Mouse (Mus musculus) regulatory T cell (primary cell): ENCODE measurements around the gene Myt1.

Experiments
- in situ Hi-C: fragments of 300-600 bp; cut with MboI, MseI; formaldehyde crosslinking; loops from one replicate; pipeline ENCODE4 v1.15.1; 2025; ENCODE audit warnings: high pct_unique_total_duplicates

Myt1 gene

DNA sequence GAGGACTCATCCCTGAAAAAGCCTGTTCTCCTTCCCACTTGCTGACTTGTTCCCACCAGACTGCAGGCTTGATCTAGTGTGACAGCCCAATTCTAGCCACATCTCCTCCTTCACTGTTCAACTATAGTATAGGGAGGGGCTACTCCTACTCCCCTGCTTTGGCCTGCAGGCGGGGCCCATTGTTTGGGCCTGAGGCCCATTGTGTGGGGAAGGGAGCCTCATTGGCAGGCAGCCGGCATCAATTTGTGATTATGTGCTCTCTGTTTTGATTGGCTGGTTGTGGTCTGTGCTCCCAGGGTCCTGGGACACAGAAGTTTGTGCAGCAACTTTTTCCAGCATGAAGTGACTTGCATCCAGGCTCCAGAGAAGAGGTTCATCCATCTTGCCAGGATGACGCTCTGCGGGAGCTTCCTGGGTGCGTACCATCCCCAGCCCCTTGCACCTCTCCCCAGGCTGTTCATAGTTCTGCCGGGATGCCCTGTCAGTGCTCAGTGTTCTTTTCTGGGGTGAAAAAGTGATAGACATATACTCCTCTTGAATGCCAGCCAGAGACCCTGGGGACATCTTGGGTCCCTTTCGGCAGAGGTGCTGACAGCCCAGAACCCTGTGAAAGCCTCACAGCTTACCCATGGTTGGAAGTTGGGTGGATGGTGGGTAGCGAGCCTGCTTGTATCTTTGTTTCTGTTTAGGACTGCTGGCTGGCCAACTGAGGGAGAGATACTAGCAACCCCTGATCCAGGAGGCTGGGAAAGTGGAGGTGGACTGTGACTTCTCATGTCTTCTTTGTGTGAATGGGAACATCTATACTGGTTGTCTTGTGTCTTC is at the start of gene Myt1:
TSS of gene Myt1 (plus strand) at position 327 of the 825 bp plus-strand sequence.
- in situ Hi-C loops = loop anchor here (10.0 kb wide), 1 partner anchor 1538 kb away; the partner anchor contains the start of gene Lama5

- in situ Hi-C loops = no loop called here
Measured at GRCm38 (mm10) chr2:181713749-181714148, 49.4 kb upstream of the Myt1 start.

DNA sequence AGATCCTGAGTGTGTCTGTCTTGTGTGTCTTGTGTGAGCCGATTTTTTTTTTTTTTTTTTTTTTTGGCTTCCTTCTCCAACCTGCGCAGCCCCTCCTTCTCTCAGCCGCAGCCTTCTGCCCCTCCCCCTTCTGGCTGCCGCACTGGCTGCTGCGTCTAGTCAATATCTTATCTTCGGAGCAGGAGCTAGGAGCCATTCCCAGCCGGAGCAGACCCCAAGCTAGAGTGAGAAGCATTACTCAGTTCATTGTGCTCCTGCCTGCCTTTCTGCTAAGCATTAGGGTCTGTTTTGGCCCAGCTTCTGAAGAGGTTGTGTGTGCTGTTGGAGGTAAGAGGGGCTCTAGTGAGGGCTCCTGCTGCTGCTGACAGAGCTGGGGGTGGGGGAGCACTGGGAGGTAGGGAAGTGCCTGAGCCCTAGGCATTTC is 48.2 kb upstream of the Myt1 start, which contains the start of gene Oprl1:
TSS of gene Oprl1 (plus strand) at position 114 of the 424 bp plus-strand sequence.
- in situ Hi-C loops = no loop called here

DNA sequence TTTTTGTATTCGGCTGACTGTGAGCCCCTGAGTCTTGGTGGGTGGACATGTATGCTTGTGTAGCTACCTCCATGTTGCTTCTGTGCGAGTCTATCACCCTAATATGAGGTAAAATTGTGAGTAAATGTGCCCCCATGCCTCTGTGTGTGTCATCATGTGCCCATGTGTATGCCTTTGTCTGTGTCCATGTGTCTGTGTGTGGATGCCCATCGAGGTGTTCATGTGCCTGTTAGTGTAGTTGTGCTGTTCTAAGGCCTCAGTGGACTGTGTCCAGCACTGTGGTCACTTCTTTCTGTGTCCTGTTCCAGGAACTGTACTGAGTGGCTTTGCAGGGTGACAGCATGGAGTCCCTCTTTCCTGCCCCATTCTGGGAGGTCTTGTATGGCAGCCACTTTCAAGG is 47.8 kb upstream of the Myt1 start:
- in situ Hi-C loops = no loop called here

DNA sequence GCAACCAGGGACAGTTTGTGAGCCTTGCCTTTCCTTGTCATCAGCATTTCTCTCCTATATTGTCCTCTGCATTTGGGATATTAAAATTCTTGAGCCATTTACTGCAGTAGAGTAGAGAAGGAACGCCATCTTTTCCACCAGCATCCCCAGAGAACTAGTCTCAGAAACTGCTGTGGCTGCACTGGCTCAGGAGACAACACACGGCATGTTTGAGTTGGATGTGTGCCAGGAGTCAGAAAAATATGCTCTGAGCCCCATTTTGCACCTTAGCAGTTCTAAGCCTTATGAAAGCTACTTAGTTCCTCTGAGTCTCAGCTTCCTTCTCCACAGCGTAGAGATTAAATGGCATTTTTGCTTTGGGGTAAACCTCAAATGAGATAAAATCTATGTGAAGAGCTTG is 46.1 kb upstream of the Myt1 start:
- in situ Hi-C loops = no loop called here

DNA sequence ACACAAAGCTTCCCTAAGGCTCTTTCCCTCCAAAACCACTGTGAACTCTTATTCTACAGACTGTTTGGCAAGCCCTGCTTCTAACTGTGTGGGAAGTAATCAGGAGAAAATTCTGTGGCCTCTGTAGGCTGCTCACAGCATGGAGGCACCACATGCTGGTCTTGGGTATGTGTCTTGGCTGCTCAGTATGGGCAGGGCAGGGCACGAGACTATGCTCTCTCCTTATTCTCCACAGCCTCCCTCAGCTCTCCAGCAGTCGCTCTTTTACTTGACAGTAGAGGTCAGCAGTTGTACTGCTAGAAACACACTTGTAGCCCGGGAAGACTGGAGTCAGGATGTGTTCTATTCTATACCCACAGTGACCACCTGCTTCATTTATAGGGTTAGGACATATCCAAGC is 43.1 kb upstream of the Myt1 start:
- in situ Hi-C loops = loop anchor here (10.0 kb wide), 1 partner anchor 145 kb away; the partner anchor contains the start of gene Polr3k

DNA sequence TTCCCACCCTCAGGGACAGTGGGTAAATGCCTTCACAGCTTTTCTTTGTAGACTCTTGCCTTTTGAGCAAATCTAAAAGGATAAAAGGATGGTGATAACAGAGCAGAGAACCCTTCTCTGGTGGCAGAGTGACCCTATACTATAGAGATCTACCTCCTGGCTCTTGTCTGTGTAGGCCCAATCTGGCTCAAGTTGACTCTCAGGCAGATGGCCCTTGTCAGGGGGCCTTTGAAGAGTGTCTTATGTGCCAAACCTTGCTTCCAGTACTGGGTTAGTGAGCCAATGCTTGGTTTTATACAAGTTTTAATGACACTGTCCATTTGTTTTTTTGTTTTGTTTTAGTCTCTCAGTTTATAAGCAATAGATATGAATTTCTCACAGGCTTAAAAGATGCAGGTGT is 41.9 kb upstream of the Myt1 start:
- in situ Hi-C loops = loop anchor here (10.0 kb wide), 1 partner anchor 144 kb away; the partner anchor contains the start of gene Polr3k

GRCm38 (mm10) chr2:181722213-181722612 is 40.9 kb upstream of the Myt1 start:
- in situ Hi-C loops = loop anchor here (10.0 kb wide), 1 partner anchor 143 kb away; the partner anchor contains the start of gene Polr3k

DNA sequence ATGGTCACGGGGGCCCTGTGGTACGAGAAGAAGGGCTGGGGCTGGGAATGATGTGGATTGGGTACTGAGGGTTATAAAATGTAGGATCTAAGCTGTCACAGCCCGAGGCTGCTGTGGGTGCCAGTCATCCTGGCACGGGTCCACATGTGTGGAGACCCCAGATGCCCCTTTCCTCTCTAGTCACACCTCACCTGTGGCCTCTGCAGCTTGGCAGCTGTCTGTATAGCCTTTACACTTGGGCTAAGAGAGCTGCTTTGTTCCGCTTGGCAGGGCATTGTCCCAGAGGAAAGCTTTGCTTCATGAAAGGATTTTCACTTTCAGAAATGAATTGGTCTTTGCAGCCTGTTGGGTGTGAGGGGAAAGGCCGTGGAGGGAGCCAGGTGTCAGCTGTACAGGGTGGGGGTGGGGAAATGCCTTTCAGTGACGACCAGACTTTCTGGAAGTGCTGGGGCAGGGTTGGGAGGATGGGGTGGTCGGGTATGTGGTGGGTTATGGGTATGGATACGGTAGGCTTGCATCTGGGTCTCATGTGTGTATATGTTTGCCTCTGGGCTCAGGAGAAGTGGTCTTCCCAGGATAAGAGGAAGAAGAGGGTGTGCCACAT is 35.4 kb upstream of the Myt1 start:
- in situ Hi-C loops = loop anchor here (10.0 kb wide), 1 partner anchor 137 kb away; the partner anchor contains the start of gene Polr3k

GRCm38 (mm10) chr2:181730051-181730450 is 33.1 kb upstream of the Myt1 start:
- in situ Hi-C loops = no loop called here

DNA sequence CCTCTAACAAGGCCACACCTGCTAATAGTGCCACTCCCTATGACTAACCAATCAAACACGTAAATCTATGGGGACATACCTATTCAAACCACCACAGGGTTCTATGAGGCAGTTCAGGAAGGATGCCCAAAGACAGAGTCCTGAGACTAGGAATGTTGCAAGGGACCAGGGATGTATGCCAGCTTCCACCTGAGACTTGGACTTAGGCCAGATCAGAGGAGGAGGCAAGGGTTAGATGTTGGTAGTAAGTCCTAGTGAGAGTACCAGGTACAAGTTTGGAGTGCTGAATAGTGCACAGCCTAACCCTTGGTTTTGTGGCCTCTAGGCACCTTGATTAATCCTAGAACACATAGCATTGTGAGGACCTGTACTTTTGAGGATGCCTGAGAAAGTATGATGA is 10.5 kb upstream of the Myt1 start:
- in situ Hi-C loops = no loop called here

- in situ Hi-C loops = no loop called here
Measured at GRCm38 (mm10) chr2:181758147-181758725, 4.9 kb upstream of the Myt1 start.

GRCm38 (mm10) chr2:181759041-181759440 is 4.1 kb upstream of the Myt1 start:
- in situ Hi-C loops = no loop called here

- in situ Hi-C loops = loop anchor here (10.0 kb wide), 1 partner anchor 1539 kb away; the partner anchor contains the start of gene Lama5
Measured at GRCm38 (mm10) chr2:181763886-181764527, 875 bp downstream of the Myt1 start.

DNA sequence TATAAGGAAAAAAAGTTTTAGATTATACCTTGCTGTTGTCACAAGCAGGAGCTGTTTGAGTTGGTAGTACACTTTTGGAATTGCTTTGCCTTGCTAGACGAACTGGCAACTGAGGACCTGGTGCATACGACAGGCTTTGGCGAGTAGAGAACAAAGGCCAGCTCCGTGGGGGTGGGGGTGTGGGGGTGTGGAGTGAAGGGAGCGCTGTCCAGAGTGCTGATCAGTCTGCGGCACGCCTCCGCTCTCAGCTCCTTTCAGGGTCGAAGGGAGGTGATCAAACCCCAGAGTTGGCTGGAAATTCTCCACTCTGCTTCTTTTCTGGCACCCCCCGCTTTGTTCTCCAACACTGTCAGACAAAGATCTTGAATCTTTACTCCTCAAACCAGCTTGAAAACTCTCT is 1.5 kb downstream of the Myt1 start:
- in situ Hi-C loops = loop anchor here (10.0 kb wide), 1 partner anchor 1540 kb away; the partner anchor contains the start of gene Lama5

DNA sequence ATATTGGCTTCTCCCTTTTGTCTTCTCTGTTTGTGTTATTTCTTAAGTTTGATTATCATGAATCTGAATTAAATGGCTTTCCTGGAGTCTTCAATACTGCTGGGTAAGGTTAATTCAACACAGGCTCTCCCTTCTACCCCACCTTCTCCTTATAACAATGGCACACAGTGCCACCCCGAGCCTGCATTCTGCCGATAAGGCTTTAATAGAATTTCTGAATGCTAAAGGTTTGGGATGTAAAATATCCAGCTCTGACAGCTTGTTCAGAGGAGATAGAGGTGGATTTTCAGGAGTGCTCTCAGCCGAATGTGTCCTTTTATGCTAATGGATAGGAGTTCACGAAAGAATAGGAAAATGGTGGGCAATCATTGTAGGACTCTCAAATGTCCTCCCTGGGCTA is 2.1 kb downstream of the Myt1 start:
- in situ Hi-C loops = loop anchor here (10.0 kb wide), 1 partner anchor 1540 kb away; the partner anchor contains the start of gene Lama5

- in situ Hi-C loops = loop anchor here (10.0 kb wide), 1 partner anchor 1542 kb away; the partner anchor contains the start of gene Lama5
Measured at GRCm38 (mm10) chr2:181766672-181767557, 3.8 kb downstream of the Myt1 start.

GRCm38 (mm10) chr2:181768451-181768850 is 5.3 kb downstream of the Myt1 start:
- in situ Hi-C loops = loop anchor here (10.0 kb wide), 1 partner anchor 1544 kb away; the partner anchor contains the start of gene Lama5

- in situ Hi-C loops = loop anchor here (10.0 kb wide), 1 partner anchor 1545 kb away; the partner anchor contains the start of gene Lama5
Measured at GRCm38 (mm10) chr2:181769397-181769796, 6.3 kb downstream of the Myt1 start.

DNA sequence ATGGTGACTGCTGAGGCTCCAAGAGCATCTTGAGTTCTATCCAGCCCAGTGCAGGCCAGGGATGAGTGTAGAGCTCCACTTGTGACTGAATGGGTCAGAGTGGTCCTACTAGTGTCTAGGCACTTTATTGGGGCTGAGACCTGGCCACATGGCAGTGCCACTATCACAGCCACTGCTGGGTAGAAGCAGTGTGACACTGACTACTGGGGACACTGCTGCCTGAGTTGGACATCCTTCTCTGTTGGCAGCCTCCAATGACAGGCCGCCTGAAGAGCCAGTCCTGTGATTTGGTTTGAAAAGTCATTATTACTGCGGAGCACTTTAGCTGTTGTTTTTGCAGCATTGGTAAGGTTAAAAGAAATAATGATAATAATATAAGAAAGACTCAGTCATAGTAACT is 10.1 kb downstream of the Myt1 start:
- in situ Hi-C loops = no loop called here
